Mouse (Mus musculus) C2C12 (cell line): ENCODE data around the gene Shisal1. TPM values are rescaled to one million over a fixed set of nuclear protein-coding genes. Genes with fewer than 3 reads are reported as not detected.

ENCODE experiments used
- H3K27me3 ChIP-seq: one replicate; pipeline ENCODE4 v1.6.1; 2011; ENCODE audit not compliant: control insufficient read depth, insufficient read depth, insufficient read length
- H3K36me3 ChIP-seq: one replicate; pipeline ENCODE4 v1.6.1; 2011; ENCODE audit not compliant: control insufficient read depth, insufficient read depth
- H3K4me3 ChIP-seq: one replicate; pipeline ENCODE4 v1.5.1; 2011; ENCODE audit warnings: mild to moderate bottlenecking, control low read depth; ENCODE audit not compliant: poor library complexity, insufficient read depth, severe bottlenecking
- H3K79me2 ChIP-seq: one replicate; pipeline ENCODE4 v1.6.1; 2011; ENCODE audit not compliant: control insufficient read depth, insufficient read depth
- H3K79me3 ChIP-seq: one replicate; pipeline ENCODE4 v1.6.1; 2011; ENCODE audit warnings: low read depth, control low read depth
- H3ac ChIP-seq: one replicate; pipeline ENCODE3; 2011; ENCODE audit warnings: low read depth; ENCODE audit not compliant: control insufficient read depth, insufficient read length
- CEBPB ChIP-seq: IDR thresholded peaks from one replicate; pipeline ENCODE4 v1.6.1; 2011; ENCODE audit warnings: low read depth, mild to moderate bottlenecking, control low read depth, moderate library complexity
- CTCF ChIP-seq: IDR thresholded peaks from one replicate; pipeline ENCODE4 v1.5.1; 2011; ENCODE audit not compliant: control insufficient read depth, insufficient read depth, insufficient read length
- FOSL1 ChIP-seq: IDR thresholded peaks from one replicate; pipeline ENCODE4 v1.8.0; 2011; ENCODE audit warnings: mild to moderate bottlenecking, low read length; ENCODE audit not compliant: poor library complexity, insufficient read depth, severe bottlenecking
- MAX ChIP-seq: IDR thresholded peaks from one replicate; pipeline ENCODE4 v1.6.1; 2011; ENCODE audit warnings: mild to moderate bottlenecking, control low read depth
- MYOD1 ChIP-seq: IDR thresholded peaks from one replicate; pipeline ENCODE4 v1.6.1; 2011; ENCODE audit warnings: low read depth; ENCODE audit not compliant: control insufficient read depth, insufficient read length
- MYOG ChIP-seq: IDR thresholded peaks from one replicate; pipeline ENCODE4 v1.6.1; 2011; ENCODE audit not compliant: control insufficient read depth, insufficient read length; ENCODE audit errors: extremely low read depth
- USF1 ChIP-seq: IDR thresholded peaks from one replicate; pipeline ENCODE4 v1.6.1; 2011; ENCODE audit warnings: low read depth, mild to moderate bottlenecking, control low read depth, moderate library complexity
- polyA plus RNA-seq: library from polyadenylated mRNA; unstranded; fragments of >200 nt; fragmentation: generic; extraction: Trizol; gene quantifications from one replicate; pipeline ENCODE4 v1.2.1, GENCODE M21; 2012; ENCODE audit warnings: missing spikeins

Gene Shisal1
- polyA plus RNA-seq, 1 experiment = not detected

DNA sequence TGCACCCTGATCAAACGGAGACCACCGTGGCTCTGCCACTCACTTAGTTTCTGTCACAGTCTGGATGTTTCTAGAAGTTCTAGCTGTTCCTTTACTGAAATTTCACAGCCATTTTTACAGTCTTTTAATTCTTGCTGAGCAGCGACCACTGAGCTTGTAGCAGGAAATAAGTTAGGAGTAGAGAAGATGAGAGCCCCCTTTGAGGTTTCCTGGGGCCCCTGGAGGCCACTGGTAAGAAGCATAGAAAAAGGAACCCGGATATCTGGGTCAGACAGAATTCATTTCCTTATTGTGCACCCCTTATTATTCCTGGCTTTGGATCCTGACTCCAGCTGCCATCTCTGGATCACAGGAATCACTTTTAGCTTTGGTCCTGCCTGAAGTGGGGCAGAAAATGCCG lies 91.8 kb downstream of the Shisal1 start:
- no peak overlapping the region for H3K4me3 ChIP-seq
- no peaks in the 10 kb centered on the region for H3K79me3 ChIP-seq
- no peaks in the 10 kb centered on the region for H3K79me2 ChIP-seq
- no peak for TF ChIP-seq CEBPB
- no peak for TF ChIP-seq CTCF
- no peak for TF ChIP-seq MAX
- no peak for TF ChIP-seq FOSL1
- no peak for TF ChIP-seq MYOD1
- TF ChIP-seq USF1 = no peak
- no peak for TF ChIP-seq MYOG
- H3K36me3 ChIP-seq = no peaks in the 10 kb centered on the region
- H3ac ChIP-seq = no peak overlapping the region
- peaks cover 17% of the 10 kb centered on the region for H3K27me3 ChIP-seq

DNA sequence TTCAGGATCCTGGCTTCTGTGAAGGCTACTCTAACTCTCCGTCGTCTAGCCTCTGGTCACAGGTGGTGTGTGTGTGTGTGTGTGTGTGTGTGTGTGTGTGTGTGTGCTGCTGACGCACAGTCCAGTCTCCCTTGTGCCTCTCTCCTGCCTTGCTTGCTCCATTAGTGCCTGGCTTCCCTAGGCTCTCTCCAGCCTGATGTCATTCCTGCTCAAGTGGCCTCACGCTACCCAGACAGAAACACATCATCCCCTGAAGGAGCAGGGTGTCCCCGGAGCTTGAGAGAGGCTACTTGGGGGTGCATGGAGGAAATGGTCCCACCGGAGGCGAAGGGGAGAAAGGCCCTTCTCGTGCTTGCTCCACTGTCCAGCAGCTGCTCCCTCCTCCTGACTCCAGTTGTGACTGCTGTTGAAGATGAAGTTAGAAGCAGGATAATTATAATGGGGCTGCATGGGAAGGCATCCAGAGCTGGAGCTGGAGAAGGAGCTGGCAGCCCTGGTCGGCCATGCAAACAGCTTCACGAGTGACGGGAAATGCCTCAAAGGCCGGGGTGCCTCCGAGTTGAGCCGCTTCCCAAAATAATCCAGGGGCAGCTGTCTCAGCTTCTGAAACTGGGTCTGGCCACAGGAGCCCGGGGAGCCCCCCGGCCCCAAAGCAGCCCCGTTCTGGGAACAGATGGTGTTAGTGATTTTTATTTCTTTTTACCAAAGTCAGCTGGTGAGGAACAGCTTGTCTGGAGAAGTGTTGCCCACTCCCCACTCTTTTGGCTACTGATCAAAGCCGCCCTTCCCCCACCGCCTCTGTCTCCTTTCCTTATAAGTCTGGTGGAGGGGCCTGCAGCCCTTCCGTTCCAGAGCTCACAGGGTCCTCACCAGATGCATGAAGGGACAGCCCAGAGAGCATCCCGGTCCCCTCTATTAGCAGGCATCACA lies 94.7 kb downstream of the Shisal1 start:
- peaks cover 17% of the 10 kb centered on the region for H3K27me3 ChIP-seq
- TF ChIP-seq USF1 = no peak
- TF ChIP-seq CTCF = no peak
- no peak for TF ChIP-seq MYOD1
- no peak for TF ChIP-seq MAX
- TF ChIP-seq MYOG = no peak
- no peak for TF ChIP-seq CEBPB
- no peak for TF ChIP-seq FOSL1
- no peaks in the 10 kb centered on the region for H3K36me3 ChIP-seq
- no peaks in the 10 kb centered on the region for H3K79me3 ChIP-seq
- no peak overlapping the region for H3K4me3 ChIP-seq
- no peak overlapping the region for H3ac ChIP-seq
- H3K79me2 ChIP-seq = no peaks in the 10 kb centered on the region

GRCm38 (mm10) chr15:84351342-84351741 lies 95.6 kb downstream of the Shisal1 start:
- Histone ChIP-seq H3K79me3 (no peaks in the 10 kb centered on the region), H3K36me3 (no peaks in the 10 kb centered on the region), H3K79me2 (no peaks in the 10 kb centered on the region), H3K4me3 (no peak overlapping the region), H3K27me3 (peaks cover 14% of the 10 kb centered on the region), H3ac (no peak overlapping the region)
- TF ChIP-seq MYOG = no peak
- TF ChIP-seq CEBPB = no peak
- TF ChIP-seq CTCF = no peak
- TF ChIP-seq USF1 = no peak
- TF ChIP-seq FOSL1 = no peak

- H3ac ChIP-seq = no peak overlapping the region
- H3K79me3 ChIP-seq = no peaks in the 10 kb centered on the region
- no peaks in the 10 kb centered on the region for H3K79me2 ChIP-seq
- H3K27me3 ChIP-seq = peaks cover 14% of the 10 kb centered on the region
- TF ChIP-seq MYOG (no peak), FOSL1 (no peak)
- no peaks in the 10 kb centered on the region for H3K36me3 ChIP-seq
- H3K4me3 ChIP-seq = no peak overlapping the region
Observed at GRCm38 (mm10) chr15:84349915-84350738, 96.8 kb downstream of the Shisal1 start.

GRCm38 (mm10) chr15:84348769-84349168 lies 98.1 kb downstream of the Shisal1 start:
- no peak overlapping the region for H3K4me3 ChIP-seq
- H3ac ChIP-seq = no peak overlapping the region
- TF ChIP-seq CTCF (no peak), MYOD1 (no peak), MAX (no peak), MYOG (no peak), USF1 (no peak), CEBPB (no peak), FOSL1 (no peak)
- no peaks in the 10 kb centered on the region for H3K79me2 ChIP-seq
- no peaks in the 10 kb centered on the region for H3K36me3 ChIP-seq
- H3K79me3 ChIP-seq = no peaks in the 10 kb centered on the region
- peaks cover 8% of the 10 kb centered on the region for H3K27me3 ChIP-seq
